ENCODE assay signal across 8 mouse cellular contexts in the genomic region with DNA sequence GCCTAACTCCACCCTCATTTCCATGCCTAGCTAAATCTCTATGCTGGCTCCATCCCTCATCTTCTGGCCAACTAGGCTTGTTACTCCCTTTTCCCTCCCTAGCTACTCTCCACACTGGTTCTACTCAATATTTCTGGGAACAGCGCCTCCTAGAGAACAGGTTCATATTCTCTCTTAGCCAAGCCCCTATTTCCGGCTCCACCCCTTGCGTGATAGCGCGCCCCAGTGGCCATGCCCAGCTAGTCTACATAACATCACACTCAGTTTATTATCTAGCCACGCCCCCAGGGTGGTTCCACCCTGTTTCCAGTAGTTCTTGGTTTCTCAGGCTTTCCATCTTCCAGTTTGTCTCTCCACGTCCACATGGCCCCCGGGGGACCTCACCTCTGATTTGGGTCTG. TPM values are rescaled to one million over a fixed set of nuclear protein-coding genes. Genes with fewer than 3 reads are reported as not detected.
DNase-seq lines count a peak whose midpoint lies in the region; ATAC-seq and TF ChIP-seq lines count a peak whose summit lies in the region.

No protein-coding gene starts in this region.

- ATAC-seq in Patski: peak; percentile 40
- peak; percentile 57 to 58 for ATAC-seq in hematopoietic stem cell, adult 5-6 weeks (replicated peaks in 1 of 2; ENCODE audit: insufficient read depth in 1 of 2, low FRiP score in 2 of 2, low TSS enrichment in 1 of 2, low read depth in 1 of 2, poor library complexity in 2 of 2, severe bottlenecking in 2 of 2)
- peak; percentile 26 for ATAC-seq in lung, embryonic 16.5 days (ENCODE audit: low read depth)

- peak overlapping the region; percentile 55; the same call in 1 of the 2 replicates for H3K27ac ChIP-seq in lung, embryonic 16.5 days (ENCODE audit: low read length)

- in situ Hi-C loops in Patski (cut with MboI; ENCODE audit: low pct_unique_long_range_greater_than_20kb): loop anchor here (5.0 kb wide), 1 partner anchor 34 kb away; no protein-coding TSS in a partner anchor

- POLR2A ChIA-PET in Patski (lab: Charles Lee): interaction anchor here (0.6 kb wide), 1 partner anchor 28 kb away, joined by 5 read pairs; no protein-coding TSS in a partner anchor

- peaks cover 33% of the 10 kb centered on the region for H3K4me1 ChIP-seq in lung, embryonic 16.5 days (replicated peaks; ENCODE audit: control insufficient read depth, insufficient read depth, low read length)

- TF ChIP-seq CTCF in Patski (IDR thresholded peaks at IDR 0.05): no peak

- no peak overlapping the region for H3K9ac ChIP-seq in lung, embryonic 16.5 days (ENCODE audit: low read length)

- H3K36me3 ChIP-seq in lung, embryonic 16.5 days (ENCODE audit: control insufficient read depth, insufficient read depth, low read length): no peaks in the 10 kb centered on the region

- no peaks in the 10 kb centered on the region for H3K9me3 ChIP-seq in lung, embryonic 16.5 days (ENCODE audit: control insufficient read depth, low read length)

- no peaks in the 10 kb centered on the region for H3K27me3 ChIP-seq in Patski
- peaks cover 2% of the 10 kb centered on the region; the same call in 1 of the 2 replicates for H3K27me3 ChIP-seq in lung, embryonic 16.5 days (ENCODE audit: control insufficient read depth, insufficient read depth, low read depth, low read length)

- H3K4me3 ChIP-seq in lung, embryonic 16.5 days (ENCODE audit: low read length): peak overlapping the region; percentile 65

- peak; percentile 42 for DNase-seq in Patski (ENCODE audit: low read depth, low spot score)
- peak; percentile 76 for DNase-seq in cerebellum, adult 9-10 months
- DNase-seq in forelimb bud, embryonic 11.5 days (ENCODE audit: low read depth, low spot score): peak; percentile 86
- DNase-seq in layer of hippocampus, adult 9-10 months (ENCODE audit: low spot score): peak; percentile 82
- peak; percentile 79 for DNase-seq in ovary, postnatal 36 days (ENCODE audit: low spot score)
- DNase-seq in thymus, postnatal 25 days: peak; percentile 74

- peak overlapping the region; percentile 95 for H3K4me2 ChIP-seq in lung, embryonic 16.5 days (ENCODE audit: low read depth, low read length)

- CTCF ChIA-PET in Patski (lab: Charles Lee): interaction anchor here (1.0 to 4.7 kb wide), 13 partner anchors 8 to 50 kb away, joined by 3 to 44 read pairs (median 5); no protein-coding TSS in a partner anchor

- 2% methylated on average over 8 of the region's 8 CpGs for WGBS in lung, embryonic 16.5 days

RNA-seq across cellular contexts. Expression of gene Hrc, which starts 6.2 kb away (rescaled TPM):
- polyA plus RNA-seq in Patski (2021): 0.06 TPM
- not detected in 2 replicates for total RNA-seq in hematopoietic stem cell, adult 5-6 weeks (2017)
- polyA plus RNA-seq in lung, embryonic 16.5 days (2015; fragmentation: Nextera tagmentation; extraction: Ambion mirVana): 1.8 and 2.0 TPM in 2 replicates

RNA-seq across cellular contexts. Expression of gene Trpm4, which starts 7.7 kb away (rescaled TPM):
- 15.0 TPM for polyA plus RNA-seq in Patski (2021)
- total RNA-seq in hematopoietic stem cell, adult 5-6 weeks (2017): 3.2 and 10.8 TPM in 2 replicates
- polyA plus RNA-seq in lung, embryonic 16.5 days (2015; fragmentation: Nextera tagmentation; extraction: Ambion mirVana): 19.6 and 25.0 TPM in 2 replicates

RNA-seq across cellular contexts. Expression of gene Ppfia3, which starts 25.5 kb away (rescaled TPM):
- 4.1 TPM for polyA plus RNA-seq in Patski (2021)
- not detected in 2 replicates for total RNA-seq in hematopoietic stem cell, adult 5-6 weeks (2017)
- polyA plus RNA-seq in lung, embryonic 16.5 days (2015; fragmentation: Nextera tagmentation; extraction: Ambion mirVana): 2.2 and 2.5 TPM in 2 replicates

RNA-seq across cellular contexts. Expression of gene Lin7b, which starts 29.1 kb away (rescaled TPM):
- polyA plus RNA-seq in Patski (2021): 4.7 TPM
- 3.2 TPM in 1 of 2 replicates, not detected in the other for total RNA-seq in hematopoietic stem cell, adult 5-6 weeks (2017)
- polyA plus RNA-seq in lung, embryonic 16.5 days (2015; fragmentation: Nextera tagmentation; extraction: Ambion mirVana): 0.53 TPM in 2 replicates

RNA-seq across cellular contexts. Expression of gene Snrnp70, which starts 54.2 kb away (rescaled TPM):
- polyA plus RNA-seq in Patski (2021): 328 TPM
- total RNA-seq in hematopoietic stem cell, adult 5-6 weeks (2017): 498 and 589 TPM in 2 replicates
- 181 and 191 TPM in 2 replicates for polyA plus RNA-seq in lung, embryonic 16.5 days (2015; fragmentation: Nextera tagmentation; extraction: Ambion mirVana)

Comparison
In these comparisons a context has a peak if more than half of its experiments do, and no peak if none do; other contexts are left out.
1. Peak in every context shown above with its lines: DNase-seq, ATAC-seq, H3K4me3 ChIP-seq and H3K27ac ChIP-seq.